Mouse (Mus musculus) frontal cortex, postnatal 25 days (tissue): Measurements from ENCODE around the gene Vmn2r87.
"Not testable (repeated sequence)": the region's sequence is repeated elsewhere in the genome, so short reads cannot be mapped to it uniquely, and the experiment has no call there.

Experiments used
- DNase-seq, 2 experiments: peaks; one replicate each; pipeline ENCODE4 v3.0.0; 2022; ENCODE audit warnings: low spot score in 2 of 2

The Vmn2r87 gene

GRCm38 (mm10) chr10:130497296-130497695, at the start of gene Vmn2r87:
TSS of gene Vmn2r87 (minus strand) at chr10:130497396.
- no peak for DNase-seq

- not testable (repeated sequence) for DNase-seq
These were observed 47.1 kb upstream of the Vmn2r87 start for GRCm38 (mm10) chr10:130544331-130544730.

- peak; percentile 64 to 67 for DNase-seq
These were observed 44.9 kb upstream of the Vmn2r87 start for GRCm38 (mm10) chr10:130541931-130542691.

- DNase-seq, result no peak
These were observed 38.9 kb upstream of the Vmn2r87 start for GRCm38 (mm10) chr10:130536101-130536500.

- no peak for DNase-seq
These were observed 30.7 kb upstream of the Vmn2r87 start for GRCm38 (mm10) chr10:130527926-130528325.

GRCm38 (mm10) chr10:130470311-130470760, 26.9 kb downstream of the Vmn2r87 start:
- peak in 1 of 2 experiments; percentile 5 for DNase-seq

GRCm38 (mm10) chr10:130455950-130456349, 41.2 kb downstream of the Vmn2r87 start, which contains the start of gene Vmn2r86:
TSS of gene Vmn2r86 (minus strand) at chr10:130456050.
- not testable (repeated sequence) for DNase-seq

GRCm38 (mm10) chr10:130444776-130445175, 52.4 kb downstream of the Vmn2r87 start:
- no peak for DNase-seq

- not testable (repeated sequence) for DNase-seq
These were observed 62.9 kb downstream of the Vmn2r87 start for GRCm38 (mm10) chr10:130434185-130434898.

- not testable (repeated sequence) for DNase-seq
These were observed 67.6 kb downstream of the Vmn2r87 start, which contains the start of gene Vmn2r85 for GRCm38 (mm10) chr10:130429603-130430002. TSS of gene Vmn2r85 (minus strand) at chr10:130429703.

- DNase-seq, result not testable (repeated sequence)
These were observed 74.8 kb downstream of the Vmn2r87 start for GRCm38 (mm10) chr10:130422368-130422767.
